Mouse (Mus musculus) gastrocnemius, postnatal 36 days (tissue): ENCODE results near the gene Pam16. TPM values are rescaled to one million over a fixed set of nuclear protein-coding genes. Genes with fewer than 3 reads are reported as not detected.
"Not testable (repeated sequence)": the region's sequence is repeated elsewhere in the genome, so short reads cannot be mapped to it uniquely, and the experiment has no call there.

Experiments
- DNase-seq, 2 experiments: peaks; one replicate each; pipeline ENCODE4 v3.0.0; 2022
- intact Hi-C: fragments of 180-260 bp; cut with DNase I; formaldehyde crosslinking; loops from one replicate; pipeline ENCODE4 v1.15.1; 2025
- total RNA-seq, 2 experiments: library from RNA; stranded (reverse); gene quantifications; 2 replicates each; pipeline ENCODE4 v1.2.3; 2021

Pam16 gene
- total RNA-seq, 2 experiments from 2014 or later: 87.0 to 91.6 TPM

DNA sequence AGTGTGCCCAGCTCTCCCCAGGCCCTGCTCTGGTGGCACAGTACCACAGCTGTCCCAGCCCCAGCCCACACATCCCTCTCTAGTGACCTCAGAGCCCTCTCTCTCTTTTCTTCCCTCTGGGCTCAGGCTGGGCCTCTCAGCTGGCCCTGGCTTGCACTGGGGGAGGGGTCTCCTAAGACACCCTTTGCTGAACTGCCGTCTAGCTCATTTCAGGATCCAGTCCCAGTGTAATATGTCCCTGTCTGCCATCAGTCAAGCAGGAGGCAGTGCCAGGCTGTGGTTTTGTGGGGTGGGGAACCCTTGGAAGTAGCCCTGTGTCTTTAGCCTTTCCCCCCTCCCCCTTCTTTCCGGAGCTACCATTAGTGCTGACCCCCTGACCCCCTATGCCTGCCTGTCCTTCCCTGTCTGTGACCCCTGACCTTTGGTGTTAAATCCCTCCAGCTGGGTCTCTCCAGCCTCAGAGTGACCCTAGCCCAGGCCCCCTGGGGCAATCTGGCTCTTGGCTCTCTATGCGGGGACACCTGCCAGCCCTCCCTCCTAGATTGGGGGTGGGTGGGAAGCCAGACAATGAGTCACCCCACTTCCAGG lies 28.6 kb downstream of the Pam16 start:
- intact Hi-C loops: no loop called here

GRCm38 (mm10) chr16:4595527-4595963 lies 29.2 kb downstream of the Pam16 start:
- intact Hi-C loops: no loop called here
- peak in 1 of 2 experiments; percentile 49 for DNase-seq

More for the DNA sequence above, 28.6 kb downstream of the Pam16 start:
- DNase-seq: no peak

DNA sequence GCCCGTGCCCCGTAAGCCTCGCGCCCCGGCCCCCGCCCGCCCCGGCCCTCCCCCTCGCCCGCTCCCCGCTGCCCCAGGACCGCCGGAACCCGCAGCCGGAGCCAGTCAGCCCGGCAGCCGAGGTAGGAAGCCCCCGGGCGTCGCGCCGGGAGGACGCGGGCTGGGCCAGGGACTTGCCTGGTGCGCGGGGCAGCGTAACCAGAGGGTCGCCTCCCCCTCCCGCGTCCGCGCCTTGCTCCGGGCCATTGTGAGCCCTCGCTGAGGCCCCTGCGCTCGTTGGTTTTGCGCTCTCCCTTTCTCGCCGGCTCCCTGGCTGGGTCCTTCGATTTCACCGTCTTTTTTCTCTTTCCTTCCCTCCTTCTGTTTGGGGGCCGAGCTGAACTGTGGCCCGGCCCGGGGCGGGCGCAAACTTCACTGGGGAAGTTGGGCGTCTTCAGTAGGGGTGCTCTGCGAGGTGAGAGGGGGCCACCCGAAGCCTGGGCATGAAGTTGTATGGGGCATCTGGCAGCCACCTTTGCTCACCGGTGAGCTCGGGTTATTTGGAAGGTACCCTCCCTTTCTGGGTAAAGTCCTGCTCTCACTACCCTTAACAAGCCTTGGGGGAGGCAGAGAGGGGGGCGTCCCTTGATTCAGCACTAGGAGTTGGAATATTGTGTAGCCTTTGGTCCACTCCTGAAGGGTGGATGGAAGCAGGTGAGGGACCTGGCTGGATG lies 29.8 kb downstream of the Pam16 start:
- intact Hi-C loops: no loop called here
- DNase-seq: no peak

GRCm38 (mm10) chr16:4593971-4594813 lies 30.6 kb downstream of the Pam16 start, which contains the start of gene Glis2:
Gene Glis2, plus strand, starts transcription at chr16:4594713.
- peak; percentile 61 for DNase-seq
- intact Hi-C loops: no loop called here

DNA sequence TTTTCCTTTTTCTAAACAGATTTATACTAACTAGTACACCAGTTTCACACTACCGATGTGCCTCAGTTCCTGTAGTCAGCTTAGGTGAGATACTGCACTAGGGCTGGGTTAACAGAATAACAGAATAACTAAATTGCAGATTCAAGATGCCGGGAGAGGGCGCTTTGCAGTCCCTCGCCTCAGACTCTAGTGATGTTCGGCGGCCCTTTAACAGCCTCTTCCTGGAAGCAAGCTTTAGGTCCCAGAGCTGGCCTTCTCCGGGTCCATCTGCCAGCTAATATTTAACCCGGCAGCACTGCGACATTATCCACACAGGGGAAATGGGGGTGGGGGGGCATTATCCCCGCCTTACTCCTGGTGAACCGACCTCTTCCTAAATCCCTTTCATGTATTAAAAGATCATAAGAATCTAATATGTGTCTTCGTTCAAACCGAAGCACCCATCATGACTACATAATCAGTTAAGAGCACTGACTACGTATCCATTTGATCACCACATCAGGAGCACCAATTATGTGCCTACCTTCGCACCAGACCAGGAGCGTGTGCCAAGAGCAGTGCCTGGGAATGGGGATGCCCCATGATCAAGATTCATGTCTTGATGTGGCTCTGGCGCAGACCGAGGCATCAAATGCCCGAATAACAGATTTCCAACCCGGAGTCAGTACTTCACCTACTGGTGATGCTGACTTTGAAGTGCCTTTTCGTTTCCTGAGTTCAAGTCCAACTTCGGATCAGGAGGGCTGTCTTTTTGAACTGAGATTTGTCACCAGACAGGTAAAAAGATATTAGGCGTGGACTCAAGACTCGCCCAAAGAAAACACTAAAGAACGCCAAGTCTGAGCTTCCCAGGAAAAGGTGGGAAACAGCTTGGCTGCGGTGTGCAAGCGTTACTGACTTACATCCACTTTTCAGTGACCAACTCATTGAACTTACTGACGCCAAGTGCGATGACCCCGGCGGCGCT lies 31.6 kb downstream of the Pam16 start:
- intact Hi-C loops: no loop called here
- DNase-seq: peak in 1 of 2 experiments; percentile 46

DNA sequence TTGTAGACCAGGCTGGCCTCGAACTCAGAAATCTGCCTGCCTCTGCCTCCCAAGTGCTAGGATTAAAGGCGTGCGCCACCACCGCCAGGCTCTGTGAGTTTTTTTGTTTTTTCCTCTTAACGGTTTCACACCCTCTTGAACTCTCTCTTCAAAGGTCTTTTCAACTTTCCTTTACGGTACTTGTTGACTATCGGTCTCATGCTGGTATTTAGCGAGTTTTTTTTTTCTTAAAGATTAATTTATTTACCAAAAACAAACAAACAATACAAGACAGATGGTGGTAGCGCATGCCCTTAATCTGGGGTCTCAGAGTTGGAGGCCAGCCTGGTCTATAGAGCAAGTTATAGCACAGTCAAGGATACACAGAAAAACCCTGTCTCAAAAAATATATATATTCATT lies 34.6 kb downstream of the Pam16 start:
- DNase-seq: no peak

GRCm38 (mm10) chr16:4587516-4588210 lies 37.1 kb downstream of the Pam16 start:
- intact Hi-C loops: no loop called here
- DNase-seq: no peak

More for the DNA sequence above, 34.6 kb downstream of the Pam16 start:
- intact Hi-C loops: no loop called here

- peak; percentile 96 for DNase-seq
- intact Hi-C loops: no loop called here
These were observed 38.2 kb downstream of the Pam16 start for GRCm38 (mm10) chr16:4586531-4587123.

DNA sequence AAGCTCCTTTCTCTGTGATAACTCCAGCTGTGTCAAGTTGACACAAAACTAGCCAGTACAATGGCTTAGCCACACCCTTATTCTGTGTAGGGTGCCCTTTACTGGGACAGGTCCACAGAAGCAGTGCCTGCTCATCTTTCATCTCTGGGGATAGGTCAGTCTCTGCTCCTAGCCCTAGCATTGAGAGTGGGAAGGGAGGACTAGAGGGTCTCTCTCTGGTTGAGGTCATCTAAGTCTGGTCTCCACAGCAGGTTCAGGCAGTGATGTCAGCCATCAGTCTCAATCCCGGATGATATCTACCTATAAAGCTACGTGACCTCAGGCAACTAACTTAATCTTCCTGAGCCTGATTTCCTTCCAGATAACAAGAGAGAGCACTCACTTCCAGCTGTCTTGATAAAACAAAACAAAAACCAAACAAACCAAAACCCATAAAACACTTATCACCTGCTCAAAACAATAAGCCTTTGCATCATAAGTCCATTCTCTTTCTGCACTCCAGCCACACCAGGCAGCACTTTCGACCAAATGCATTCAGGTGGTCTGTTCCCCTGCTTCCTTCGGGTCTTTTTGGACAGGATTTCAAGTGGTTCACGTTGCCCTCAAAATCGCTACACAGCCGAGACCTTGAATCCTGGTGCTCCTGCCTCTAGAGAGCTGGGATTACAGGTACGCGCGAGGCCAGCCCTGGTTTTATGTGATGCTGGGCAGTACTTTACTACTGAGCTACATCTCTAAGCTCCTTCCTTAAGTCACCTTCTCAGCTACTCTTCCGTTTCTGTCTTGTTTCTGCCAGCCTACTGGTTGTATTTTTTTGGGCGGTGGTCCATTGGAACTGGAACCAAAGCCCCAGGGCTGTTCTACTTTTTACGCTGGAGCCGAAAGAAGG lies 38.9 kb downstream of the Pam16 start:
- intact Hi-C loops: no loop called here
- DNase-seq: no peak

- DNase-seq: no peak
- intact Hi-C loops: no loop called here
These were observed 40.4 kb downstream of the Pam16 start for GRCm38 (mm10) chr16:4584438-4584837.

DNA sequence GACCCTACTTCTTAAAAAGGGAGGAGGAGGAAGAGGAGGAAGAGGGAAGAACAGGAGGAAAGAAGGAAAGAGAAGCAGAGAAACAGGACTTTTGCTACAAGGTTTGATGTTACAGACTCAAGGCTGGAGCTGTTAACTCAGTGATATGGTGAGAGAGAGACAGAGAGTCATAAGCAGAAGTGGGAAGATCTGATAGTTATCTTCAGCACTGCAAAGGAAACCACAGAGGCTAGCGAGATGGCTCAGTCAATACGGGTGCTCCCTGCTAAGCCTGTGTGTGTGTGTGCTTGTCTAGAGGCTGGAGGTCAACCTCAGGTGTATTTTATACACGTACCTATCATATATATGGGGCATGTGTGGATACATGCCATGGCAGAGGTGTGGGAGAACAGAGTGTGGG lies 41.0 kb downstream of the Pam16 start:
- no peak for DNase-seq
- intact Hi-C loops: no loop called here

DNA sequence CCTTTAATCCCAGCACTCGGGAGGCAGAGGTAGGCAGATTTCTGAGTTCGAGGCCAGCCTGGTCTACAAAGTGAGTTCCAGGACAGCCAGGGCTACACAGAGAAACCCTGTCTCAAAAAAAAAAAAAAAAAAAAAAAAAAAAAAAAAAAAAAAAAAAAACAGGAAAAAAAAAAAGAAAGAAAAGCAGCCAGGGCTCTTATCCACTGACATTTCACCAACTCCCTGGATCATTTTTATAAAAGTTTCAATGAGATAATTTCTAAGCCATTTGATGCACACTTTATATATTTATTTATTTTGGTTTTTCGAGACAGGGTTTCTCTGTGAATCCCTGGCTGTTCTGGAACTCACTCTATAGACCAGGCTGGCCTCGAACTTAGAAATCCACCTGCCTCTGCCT lies 43.6 kb downstream of the Pam16 start:
- DNase-seq, intact Hi-C loops: not testable (repeated sequence)

DNA sequence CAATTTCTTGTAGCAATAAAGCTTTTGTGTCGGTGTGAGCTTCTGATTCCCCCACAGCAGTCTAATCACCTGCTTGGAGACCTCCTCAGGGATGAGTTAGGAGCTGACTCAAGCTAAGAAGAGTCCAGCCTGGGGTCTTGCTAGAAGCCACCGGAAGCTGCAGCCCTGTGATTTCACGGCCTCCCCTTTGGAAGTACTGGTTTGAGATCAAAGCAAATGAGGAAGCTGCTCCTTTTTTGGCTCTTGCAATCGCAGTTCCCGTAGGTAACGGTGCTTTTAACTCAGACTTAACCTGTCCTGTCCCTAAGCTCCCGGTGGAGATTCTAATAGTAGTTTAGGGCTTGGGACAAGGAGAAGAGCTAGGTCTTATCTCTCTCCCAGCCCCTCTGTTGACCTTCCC lies 46.2 kb downstream of the Pam16 start:
- DNase-seq: no peak
- intact Hi-C loops: no loop called here

DNA sequence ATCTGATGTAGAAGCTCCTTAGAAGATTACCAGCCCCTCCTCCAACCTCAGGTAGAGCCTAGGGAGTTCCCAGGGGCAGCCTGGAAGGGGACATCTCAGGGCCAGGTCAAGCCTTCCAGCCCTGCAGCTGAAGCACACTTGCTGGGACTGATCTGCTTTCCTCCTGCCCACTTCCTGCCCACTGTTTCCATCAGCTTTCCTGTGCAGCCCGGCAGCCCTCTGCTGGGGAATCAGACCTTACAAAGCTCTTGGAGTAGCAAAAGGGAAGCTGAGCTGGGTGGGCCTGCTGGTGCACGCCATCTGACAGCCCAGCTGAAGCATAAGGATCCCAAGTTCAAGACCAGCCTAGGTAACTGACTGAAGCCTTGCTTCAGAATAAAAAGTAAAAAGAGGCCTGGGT lies 47.9 kb downstream of the Pam16 start:
- intact Hi-C loops: no loop called here
- no peak for DNase-seq

DNA sequence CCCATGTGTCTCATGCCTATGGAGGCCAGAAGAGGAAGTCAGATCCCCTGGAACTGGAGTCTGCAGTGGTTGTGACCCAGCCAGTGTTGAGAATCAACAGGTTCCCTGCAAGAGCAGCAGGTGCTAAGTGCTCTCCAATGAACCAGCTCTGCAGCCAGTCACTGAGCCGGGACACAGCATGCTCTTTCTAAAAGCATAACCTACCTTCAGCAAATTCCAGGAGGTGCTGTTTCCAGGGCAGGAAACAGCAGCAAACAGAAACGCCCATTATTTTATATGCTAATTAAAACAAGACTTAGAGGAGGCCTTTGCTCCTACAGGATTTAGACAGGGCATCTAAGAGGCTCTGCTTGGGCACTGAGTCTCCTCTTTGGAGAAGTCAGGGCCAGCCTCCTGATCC lies 48.8 kb downstream of the Pam16 start:
- intact Hi-C loops: no loop called here
- no peak for DNase-seq

DNA sequence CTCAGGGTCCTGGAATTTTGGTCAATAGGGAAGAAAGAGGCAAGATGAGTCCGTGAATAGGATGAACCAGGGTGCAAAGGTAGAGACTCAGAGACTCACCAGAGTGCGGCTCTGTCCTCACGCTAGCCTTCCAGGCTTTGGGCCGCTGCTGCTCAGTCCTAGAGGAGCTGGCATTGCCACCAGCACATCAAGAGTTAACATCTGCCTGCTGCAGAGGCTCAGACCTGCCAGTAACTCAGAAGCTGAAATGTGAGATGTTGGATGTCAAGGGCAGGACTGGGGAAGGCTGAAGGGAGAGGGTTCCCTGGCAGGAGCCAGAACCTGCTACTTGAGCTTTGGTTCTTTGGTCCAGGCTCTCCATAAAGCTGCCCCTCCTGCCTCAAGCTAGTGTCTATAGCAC lies 54.1 kb downstream of the Pam16 start:
- no peak for DNase-seq
- intact Hi-C loops: no loop called here

DNA sequence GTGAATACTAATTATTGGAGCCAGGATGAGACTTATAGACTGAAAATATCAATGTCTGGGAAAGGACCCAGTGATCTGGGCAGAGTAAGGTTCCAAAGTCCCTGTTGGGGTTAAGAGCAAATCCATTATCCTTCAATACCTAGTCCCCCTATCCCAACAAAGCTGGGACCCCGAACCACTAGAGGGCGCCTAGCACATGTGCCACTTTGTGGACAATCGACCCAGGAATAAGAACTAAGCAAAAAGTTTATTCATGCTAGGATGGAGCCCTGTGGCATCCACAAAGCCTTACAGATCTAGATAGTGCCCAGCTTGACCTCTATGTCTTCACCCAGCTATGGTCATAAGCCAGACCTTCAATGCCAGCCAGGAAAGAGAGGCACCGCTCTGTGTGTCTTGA lies 56.9 kb downstream of the Pam16 start:
- intact Hi-C loops: loop anchor here (1.0 to 5.0 kb wide), 2 partner anchors 40 to 99 kb away; no protein-coding TSS in a partner anchor
- DNase-seq: peak; percentile 76 to 86
